Mouse (Mus musculus): ENCODE measurements around the gene Apoo.
"Not testable (repeated sequence)": the region's sequence is repeated elsewhere in the genome, so short reads cannot be mapped to it uniquely, and the experiment has no call there.

Apoo gene

DNA sequence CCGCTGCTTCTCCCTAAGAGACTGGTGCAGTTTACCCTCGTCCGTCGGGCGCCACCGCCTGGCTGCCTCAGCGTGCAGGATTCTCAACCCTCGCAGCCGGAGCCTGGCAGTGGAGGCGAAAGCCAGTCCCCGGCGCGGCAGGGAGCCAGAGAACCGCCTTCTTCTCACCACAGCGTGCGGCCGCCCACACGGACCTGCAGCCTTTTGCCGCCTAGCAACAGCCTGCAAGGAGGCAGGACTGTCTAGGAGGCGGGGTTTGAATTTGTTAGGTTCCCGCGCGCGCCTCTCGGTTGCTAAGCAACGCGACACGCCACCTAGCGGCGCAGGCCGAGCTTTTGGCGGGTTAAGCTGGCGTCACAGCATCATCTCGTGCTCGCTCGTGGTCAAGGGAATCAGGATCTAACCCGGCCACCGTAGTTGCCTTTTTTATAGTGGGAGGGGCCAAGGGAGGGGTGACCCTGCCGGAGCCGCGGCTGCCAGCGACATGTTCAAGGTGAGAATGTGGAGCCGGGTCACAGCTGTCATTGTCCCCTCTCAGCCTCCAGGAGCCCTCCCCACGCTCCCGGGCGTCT lies at the start of gene Apoo, which contains the start of gene Fam90a1b:
Apoo (plus strand) TSS at position 448 of the 572 bp plus-strand sequence.
Fam90a1b (minus strand) TSS at position 108 of the 572 bp plus-strand sequence.
- DNase-seq (ENCODE audit: low spot score): peak; percentile 96

- no peak for DNase-seq (ENCODE audit: low spot score)
Observed at GRCm38 (mm10) chrX:94321036-94321902, 45.6 kb upstream of the Apoo start.

GRCm38 (mm10) chrX:94343638-94344037 lies 23.3 kb upstream of the Apoo start:
- DNase-seq (ENCODE audit: low spot score): not testable (repeated sequence)

GRCm38 (mm10) chrX:94365381-94365925 lies 1.5 kb upstream of the Apoo start:
- DNase-seq (ENCODE audit: low spot score): no peak

GRCm38 (mm10) chrX:94366029-94366428 lies 888 bp upstream of the Apoo start:
- DNase-seq (ENCODE audit: low spot score): peak; percentile 6

DNA sequence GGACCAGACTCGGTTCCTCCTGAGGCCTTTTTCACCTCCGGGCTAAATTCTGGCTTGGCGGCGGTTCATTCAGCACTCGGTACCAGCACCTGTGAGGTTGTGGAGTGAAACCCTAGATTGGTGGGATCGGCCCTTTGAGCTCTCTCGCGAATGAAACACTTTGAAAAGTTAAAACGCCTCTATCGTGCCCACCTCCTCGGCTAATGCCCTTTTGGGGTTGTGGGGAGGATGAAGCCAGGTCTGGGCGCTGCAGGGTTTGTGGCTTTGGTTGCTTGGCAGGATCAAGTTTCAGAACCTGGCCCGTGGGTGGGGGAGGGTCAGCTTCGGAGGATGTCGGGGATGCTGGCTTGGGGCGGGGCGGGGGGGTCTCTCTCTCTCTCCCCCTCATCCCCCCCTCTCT lies 331 bp downstream of the Apoo start:
- no peak for DNase-seq (ENCODE audit: low spot score)

DNA sequence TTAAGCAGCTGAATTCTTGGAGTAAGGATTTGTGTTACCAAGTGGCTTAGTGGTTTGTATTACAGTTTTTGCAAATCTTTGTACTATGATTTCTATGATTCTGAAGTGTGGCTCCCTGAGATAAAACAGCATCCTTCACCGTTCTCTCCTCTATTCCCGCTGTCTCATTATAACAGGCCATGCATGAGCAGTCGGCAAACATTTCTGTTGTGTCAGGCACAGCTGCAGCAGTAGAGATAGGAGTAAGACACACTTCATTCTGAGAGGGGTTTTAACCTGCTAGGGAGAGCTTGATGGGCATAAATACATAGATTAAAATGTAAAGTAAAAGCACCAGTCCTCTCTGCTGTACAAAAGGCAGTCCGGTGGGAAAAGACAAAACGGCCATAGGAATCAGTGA lies 11.8 kb downstream of the Apoo start:
- no peak for DNase-seq (ENCODE audit: low spot score)

- no peak for DNase-seq (ENCODE audit: low spot score)
Observed at GRCm38 (mm10) chrX:94408975-94409374, 42.1 kb downstream of the Apoo start.

GRCm38 (mm10) chrX:94420210-94420609 lies 53.3 kb downstream of the Apoo start:
- DNase-seq (ENCODE audit: low spot score): no peak

GRCm38 (mm10) chrX:94431548-94432375 lies 64.8 kb downstream of the Apoo start:
- DNase-seq (ENCODE audit: low spot score): no peak

GRCm38 (mm10) chrX:94445427-94445826 lies 78.5 kb downstream of the Apoo start:
- DNase-seq (ENCODE audit: low spot score): not testable (repeated sequence)

DNA sequence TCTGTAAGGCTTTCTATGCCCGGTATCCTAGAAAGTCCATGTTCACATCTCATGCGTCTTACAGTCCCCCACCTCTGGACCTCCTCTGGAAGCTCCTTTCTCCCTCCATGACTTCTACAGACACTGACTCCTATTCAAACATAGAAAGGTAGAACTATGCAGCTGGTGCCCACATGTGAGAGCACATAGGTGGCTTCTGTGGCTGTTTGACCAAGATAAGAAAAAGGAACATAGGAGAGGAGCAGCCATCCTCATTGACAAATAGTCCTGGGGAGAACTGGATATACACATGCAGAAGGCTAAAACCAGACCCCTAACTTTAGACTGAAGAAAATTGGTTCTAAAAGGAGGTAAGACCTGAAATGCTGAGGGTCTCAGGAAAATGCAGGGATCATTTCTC lies 79.1 kb downstream of the Apoo start:
- DNase-seq (ENCODE audit: low spot score): not testable (repeated sequence)

- DNase-seq (ENCODE audit: low spot score): not testable (repeated sequence)
Observed at GRCm38 (mm10) chrX:94450047-94450881, 83.3 kb downstream of the Apoo start.

- no peak for DNase-seq (ENCODE audit: low spot score)
Observed at GRCm38 (mm10) chrX:94459346-94459745, 92.4 kb downstream of the Apoo start.

DNA sequence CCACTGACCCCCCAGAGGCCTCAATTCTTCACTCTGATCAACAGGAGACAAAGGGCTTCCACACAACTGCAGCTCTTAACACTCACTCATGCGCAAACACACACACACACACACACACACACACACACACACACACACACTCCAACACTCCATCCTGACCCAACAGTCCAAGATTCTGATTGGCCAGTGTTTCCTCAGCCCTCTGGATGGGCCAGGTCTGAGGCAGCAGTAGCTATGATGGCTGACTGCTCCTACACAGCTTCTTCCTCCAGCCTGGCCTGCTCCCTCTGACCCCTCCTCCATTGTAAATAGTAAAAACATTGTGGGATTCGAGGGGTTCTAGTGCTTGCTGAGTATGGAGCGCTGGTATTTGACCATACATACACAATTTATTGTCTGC lies 94.6 kb downstream of the Apoo start:
- not testable (repeated sequence) for DNase-seq (ENCODE audit: low spot score)

- DNase-seq (ENCODE audit: low spot score): not testable (repeated sequence)
Observed at GRCm38 (mm10) chrX:94462604-94463429, 95.9 kb downstream of the Apoo start.
